Mouse (Mus musculus) midbrain, embryonic 10.5 days (tissue): ENCODE data around the gene Ntn4. TPM values are rescaled to one million over a fixed set of nuclear protein-coding genes. Genes with fewer than 3 reads are reported as not detected.
A peak's percentile ranks its signal among the peaks of the same experiment; 100 is the strongest.
"Not testable (repeated sequence)": the region's sequence is repeated elsewhere in the genome, so short reads cannot be mapped to it uniquely, and the experiment has no call there.

Experiments
- DNase-seq: peaks from one replicate; pipeline ENCODE4 v3.0.0-alpha.2; 2017; ENCODE audit warnings: low spot score
- H3K27ac ChIP-seq: fragments of 300-500 bp; sonication (generic); replicated peaks from 2 replicates; pipeline ENCODE4 v1.5.1; 2016; ENCODE audit warnings: mild to moderate bottlenecking
- H3K27me3 ChIP-seq: fragments of 300-500 bp; sonication (generic); 2 replicates; pipeline ENCODE4 v1.6.1; 2016; ENCODE audit warnings: low read depth, mild to moderate bottlenecking; ENCODE audit not compliant: poor library complexity, severe bottlenecking
- H3K36me3 ChIP-seq: fragments of 300-500 bp; sonication (generic); 2 replicates; pipeline ENCODE4 v1.6.1; 2016; ENCODE audit warnings: mild to moderate bottlenecking, moderate library complexity
- H3K4me1 ChIP-seq: fragments of 300-500 bp; sonication (generic); 2 replicates; pipeline ENCODE4 v1.6.1; 2016
- H3K4me3 ChIP-seq: fragments of 300-500 bp; sonication (generic); 2 replicates; pipeline ENCODE4 v1.5.1; 2016; ENCODE audit warnings: mild to moderate bottlenecking, moderate library complexity
- H3K9me3 ChIP-seq: fragments of 300-500 bp; sonication (generic); replicated peaks from 2 replicates; pipeline ENCODE4 v1.6.1; 2016; ENCODE audit warnings: mild to moderate bottlenecking
- WGBS: fragments of 180-500 bp; shearing (Covaris S2); methylation state at CpG from one replicate; pipeline ENCODE4 v1.1.7; 2016; 5-methylcytosine and 5-hydroxymethylcytosine counted together
- polyA plus RNA-seq: library from polyadenylated mRNA; unstranded; fragments of >200 nt; fragmentation: Nextera tagmentation; extraction: Ambion mirVana; gene quantifications from 2 replicates; pipeline ENCODE4 v1.2.1, GENCODE M21; 2016

Gene Ntn4
- polyA plus RNA-seq, 1 experiment from 2014 or later, result 0.89 TPM

DNA sequence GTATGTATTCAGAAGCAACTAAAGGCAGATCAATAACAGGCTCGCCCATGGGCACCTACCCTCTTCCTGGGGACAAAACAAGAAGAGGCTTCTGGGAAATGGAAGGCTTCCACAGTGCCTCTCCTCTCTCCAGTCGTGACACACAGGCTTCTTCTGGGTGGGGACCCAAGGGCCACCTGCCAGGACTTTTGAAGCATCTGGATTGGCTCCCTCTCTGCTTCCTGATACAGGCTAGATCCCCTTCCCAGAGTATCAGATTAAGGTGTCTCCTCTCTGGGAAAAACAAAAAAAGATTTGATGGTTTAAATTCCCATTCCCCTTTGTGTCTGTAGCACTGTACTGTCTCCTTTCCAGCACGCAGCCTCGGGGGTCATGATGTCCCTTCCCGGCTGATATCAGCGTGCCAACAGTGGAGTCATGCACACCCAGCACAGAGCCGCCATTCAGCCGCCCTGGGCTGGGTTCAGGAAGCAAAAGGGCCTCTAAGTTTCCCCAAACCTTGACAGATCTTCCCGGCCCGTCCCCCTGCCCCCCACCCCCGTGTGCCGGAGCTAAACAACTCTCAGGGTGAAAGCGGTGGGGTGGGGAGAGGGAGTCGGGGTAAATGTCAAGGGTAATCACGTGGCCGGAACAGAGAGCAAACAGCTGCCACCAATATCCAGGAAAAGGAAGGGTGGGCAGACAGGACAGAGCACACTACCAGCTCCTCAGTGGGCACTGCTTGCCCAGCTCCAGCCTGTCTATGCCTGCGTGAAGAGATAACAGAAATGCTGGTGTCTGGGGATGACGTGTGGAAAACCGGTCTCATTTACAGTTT is 38.9 kb downstream of the Ntn4 start:
- no peak overlapping the region for H3K4me3 ChIP-seq
- 61% methylated on average over 19 of the region's 19 CpGs for WGBS
- H3K36me3 ChIP-seq, result peaks cover 36% of the 10 kb centered on the region
- H3K27me3 ChIP-seq, result no peaks in the 10 kb centered on the region
- no peak for DNase-seq
- peaks cover 29% of the 10 kb centered on the region for H3K4me1 ChIP-seq
- H3K9me3 ChIP-seq, result no peaks in the 10 kb centered on the region
- H3K27ac ChIP-seq, result peak overlapping the region; percentile 72

DNA sequence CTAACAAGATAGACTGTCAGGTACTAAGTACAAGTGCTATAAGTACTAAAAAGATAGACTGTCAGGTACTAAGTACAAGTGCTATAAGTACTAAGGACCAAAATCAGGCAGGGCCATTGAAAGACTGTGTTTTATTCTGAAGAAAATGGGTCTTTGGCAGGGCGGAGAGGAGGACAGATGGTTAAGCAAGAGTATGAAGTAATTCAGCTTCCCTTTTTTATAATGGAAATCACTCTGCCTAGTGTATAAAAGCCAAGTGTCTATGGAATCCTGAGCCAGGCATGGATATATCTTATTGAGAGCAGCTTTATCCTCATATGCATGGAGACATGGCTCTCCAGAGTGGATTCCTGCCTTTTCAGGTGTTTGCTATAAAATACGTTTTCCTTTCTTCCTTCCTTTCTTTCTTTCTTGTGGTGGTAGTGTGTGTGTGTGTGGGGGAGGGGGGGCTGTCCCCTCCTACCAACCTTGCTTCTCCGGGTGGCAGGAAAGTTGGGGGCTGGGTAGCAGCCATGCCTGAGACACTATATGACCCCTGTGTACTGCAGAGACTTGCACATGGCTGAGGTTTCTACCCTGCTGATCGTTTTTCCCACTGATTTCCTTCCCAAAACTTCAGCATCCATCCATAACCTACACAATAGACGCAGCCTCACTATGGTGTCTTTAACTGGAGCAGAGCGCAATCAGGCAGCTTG is 40.3 kb downstream of the Ntn4 start:
- Histone ChIP-seq H3K27ac (peak overlapping the region; percentile 61; the same call in 1 of the 2 replicates), H3K36me3 (peaks cover 29% of the 10 kb centered on the region), H3K4me3 (no peak overlapping the region), H3K4me1 (peaks cover 29% of the 10 kb centered on the region), H3K9me3 (no peaks in the 10 kb centered on the region), H3K27me3 (no peaks in the 10 kb centered on the region)
- WGBS, result 75% methylated on average over 6 of the region's 6 CpGs
- no peak for DNase-seq

DNA sequence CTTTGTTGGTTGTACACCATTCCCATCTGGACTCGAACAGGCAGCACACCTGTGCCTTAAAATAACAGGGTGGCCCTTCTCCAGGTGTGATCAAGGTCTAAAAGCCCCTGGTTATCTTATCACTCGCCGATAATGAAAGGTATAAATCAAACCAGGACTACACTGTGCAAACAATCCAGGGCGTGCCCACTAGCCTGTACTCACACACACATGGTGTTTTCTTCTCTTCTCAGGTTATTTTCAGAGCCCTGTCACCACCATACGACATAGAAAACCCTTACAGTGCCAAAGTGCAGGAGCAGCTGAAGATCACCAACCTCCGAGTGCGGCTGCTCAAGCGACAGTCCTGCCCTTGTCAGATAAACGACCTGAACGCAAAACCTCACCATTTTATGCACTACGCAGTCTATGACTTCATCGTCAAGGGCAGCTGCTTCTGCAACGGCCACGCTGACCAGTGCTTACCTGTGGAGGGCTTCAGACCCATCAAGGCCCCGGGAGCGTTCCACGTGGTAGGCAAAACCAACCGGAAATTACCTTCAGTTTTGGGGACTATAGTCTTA is 41.8 kb downstream of the Ntn4 start:
- no peak for DNase-seq
- Histone ChIP-seq H3K27me3 (no peaks in the 10 kb centered on the region), H3K4me3 (no peak overlapping the region), H3K4me1 (peaks cover 29% of the 10 kb centered on the region), H3K27ac (no peak overlapping the region), H3K36me3 (peaks cover 31% of the 10 kb centered on the region), H3K9me3 (no peaks in the 10 kb centered on the region)
- WGBS, result 89% methylated on average over 18 of the region's 18 CpGs

DNA sequence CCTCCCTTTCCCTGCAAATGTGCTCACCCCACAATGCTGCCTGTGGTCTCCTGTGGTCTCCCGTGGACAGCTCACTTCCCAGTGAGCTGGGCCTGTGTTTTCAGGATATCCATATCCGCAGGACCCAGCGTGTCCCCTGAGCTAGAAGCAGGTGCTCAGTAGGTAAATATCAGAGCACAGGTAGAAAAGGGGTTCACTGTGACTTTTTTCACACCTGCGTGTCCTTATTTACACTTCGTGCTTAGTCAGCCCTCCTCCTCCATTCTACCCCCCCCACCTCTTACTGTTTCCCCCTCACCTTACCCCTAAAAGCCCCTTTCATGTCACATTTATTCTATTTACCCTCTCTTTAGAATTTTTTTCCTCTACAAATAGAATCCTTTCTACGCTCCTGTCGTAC is 42.7 kb downstream of the Ntn4 start:
- peaks cover 28% of the 10 kb centered on the region for H3K4me1 ChIP-seq
- H3K9me3 ChIP-seq, result no peaks in the 10 kb centered on the region
- 86% methylated on average over 7 of the region's 7 CpGs for WGBS
- peaks cover 38% of the 10 kb centered on the region for H3K36me3 ChIP-seq
- no peak overlapping the region for H3K27ac ChIP-seq
- H3K4me3 ChIP-seq, result no peak overlapping the region
- no peaks in the 10 kb centered on the region for H3K27me3 ChIP-seq
- DNase-seq, result no peak

DNA sequence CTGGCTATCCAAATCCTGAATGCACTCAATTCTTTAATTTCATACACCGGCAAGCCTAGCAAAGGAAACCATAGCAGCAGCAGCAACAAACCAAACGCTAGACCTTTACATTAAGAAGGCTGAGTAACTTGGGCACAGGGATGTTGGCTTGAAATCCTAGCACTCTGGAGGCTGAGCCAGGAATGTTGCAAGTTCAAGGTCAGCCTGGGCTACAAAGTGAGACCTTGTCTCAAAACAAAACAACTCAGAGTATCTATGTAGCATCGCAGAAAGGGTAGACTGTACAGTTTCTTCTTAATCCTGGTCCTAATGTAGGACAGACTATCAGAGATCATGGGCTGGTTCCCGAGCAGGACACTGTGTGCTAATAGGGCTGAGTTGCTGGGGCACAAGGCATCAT is 43.4 kb downstream of the Ntn4 start:
- Histone ChIP-seq H3K9me3 (no peaks in the 10 kb centered on the region), H3K27me3 (no peaks in the 10 kb centered on the region), H3K36me3 (peaks cover 40% of the 10 kb centered on the region), H3K27ac (no peak overlapping the region), H3K4me1 (peaks cover 21% of the 10 kb centered on the region), H3K4me3 (no peak overlapping the region)
- DNase-seq, result no peak
- WGBS, result 93% methylated on average over 4 of the region's 4 CpGs

DNA sequence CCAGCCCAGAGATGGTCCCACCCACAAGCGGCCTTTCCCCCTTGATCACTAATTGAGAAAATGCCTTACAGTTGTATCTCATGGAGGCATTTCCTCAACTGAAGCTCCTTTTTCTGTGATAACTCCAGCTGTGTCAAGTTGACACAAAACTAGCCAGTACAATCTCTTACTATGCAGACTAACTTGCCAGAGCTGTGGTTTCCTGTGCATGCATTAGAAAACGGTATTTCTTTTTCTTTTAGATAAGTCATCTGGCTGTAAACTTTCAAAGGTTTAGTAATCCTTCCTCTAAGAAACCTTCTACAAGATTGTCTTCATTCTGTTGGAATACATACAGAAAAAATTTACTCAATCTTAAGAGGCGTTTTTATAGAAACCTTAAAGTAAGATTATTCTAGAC is 44.9 kb downstream of the Ntn4 start:
- not testable (repeated sequence) for H3K27me3 ChIP-seq, H3K27ac ChIP-seq, H3K9me3 ChIP-seq, H3K4me1 ChIP-seq, DNase-seq, H3K4me3 ChIP-seq
- H3K36me3 ChIP-seq, result peaks cover 40% of the 10 kb centered on the region
- 86% methylated on average over 3 of the region's 3 CpGs for WGBS

DNA sequence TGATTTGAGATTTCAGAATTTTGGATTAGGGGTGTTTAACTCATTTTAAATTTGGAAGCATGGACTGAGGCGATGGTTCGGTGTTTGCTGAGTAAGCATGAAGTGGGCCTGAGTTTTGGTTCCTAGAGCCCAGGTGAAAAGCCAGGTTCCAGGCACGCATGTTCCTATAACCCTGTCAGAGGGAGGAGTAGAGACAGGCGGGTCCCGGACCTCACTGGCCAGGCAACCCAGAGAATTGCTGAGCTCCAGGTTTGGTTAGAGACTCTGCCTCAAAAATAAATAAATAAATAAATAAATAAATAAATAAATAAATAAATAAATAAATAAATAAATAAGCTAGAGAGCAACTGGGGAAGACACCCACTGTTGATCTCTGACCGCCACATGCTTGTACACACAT is 46.1 kb downstream of the Ntn4 start:
- peaks cover 40% of the 10 kb centered on the region for H3K36me3 ChIP-seq
- H3K4me3 ChIP-seq, result no peak overlapping the region
- H3K27ac ChIP-seq, result no peak overlapping the region
- no peaks in the 10 kb centered on the region for H3K27me3 ChIP-seq
- no peak for DNase-seq
- H3K4me1 ChIP-seq, result peaks cover 4% of the 10 kb centered on the region; the same call in 1 of the 2 replicates
- over 99% methylated on average over 6 of the region's 6 CpGs for WGBS
- H3K9me3 ChIP-seq, result no peaks in the 10 kb centered on the region

DNA sequence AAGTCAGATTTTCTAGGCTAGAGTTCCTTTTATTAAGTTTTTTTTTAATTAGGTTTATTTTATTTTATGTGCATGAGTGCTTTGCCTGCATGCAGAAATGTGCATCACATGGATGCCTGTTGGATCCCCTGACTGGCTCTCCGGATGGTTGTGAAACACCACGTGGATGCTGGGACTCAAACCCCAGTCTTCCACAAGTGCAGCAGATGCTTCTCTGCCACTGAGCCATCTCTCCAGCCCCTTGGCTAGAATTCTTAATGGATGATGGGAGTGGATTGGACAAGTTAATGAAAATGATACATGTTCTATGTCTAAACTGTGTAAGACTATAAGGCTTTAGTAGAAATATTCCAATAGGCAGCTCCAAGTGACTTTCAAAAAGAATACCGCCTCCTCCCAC is 47.3 kb downstream of the Ntn4 start:
- H3K27ac ChIP-seq, result no peak overlapping the region
- no peaks in the 10 kb centered on the region for H3K9me3 ChIP-seq
- peaks cover 36% of the 10 kb centered on the region for H3K36me3 ChIP-seq
- 94% methylated on average over 3 of the region's 3 CpGs for WGBS
- peaks cover 4% of the 10 kb centered on the region; the same call in 1 of the 2 replicates for H3K4me1 ChIP-seq
- no peaks in the 10 kb centered on the region for H3K27me3 ChIP-seq
- no peak for DNase-seq
- no peak overlapping the region for H3K4me3 ChIP-seq

DNA sequence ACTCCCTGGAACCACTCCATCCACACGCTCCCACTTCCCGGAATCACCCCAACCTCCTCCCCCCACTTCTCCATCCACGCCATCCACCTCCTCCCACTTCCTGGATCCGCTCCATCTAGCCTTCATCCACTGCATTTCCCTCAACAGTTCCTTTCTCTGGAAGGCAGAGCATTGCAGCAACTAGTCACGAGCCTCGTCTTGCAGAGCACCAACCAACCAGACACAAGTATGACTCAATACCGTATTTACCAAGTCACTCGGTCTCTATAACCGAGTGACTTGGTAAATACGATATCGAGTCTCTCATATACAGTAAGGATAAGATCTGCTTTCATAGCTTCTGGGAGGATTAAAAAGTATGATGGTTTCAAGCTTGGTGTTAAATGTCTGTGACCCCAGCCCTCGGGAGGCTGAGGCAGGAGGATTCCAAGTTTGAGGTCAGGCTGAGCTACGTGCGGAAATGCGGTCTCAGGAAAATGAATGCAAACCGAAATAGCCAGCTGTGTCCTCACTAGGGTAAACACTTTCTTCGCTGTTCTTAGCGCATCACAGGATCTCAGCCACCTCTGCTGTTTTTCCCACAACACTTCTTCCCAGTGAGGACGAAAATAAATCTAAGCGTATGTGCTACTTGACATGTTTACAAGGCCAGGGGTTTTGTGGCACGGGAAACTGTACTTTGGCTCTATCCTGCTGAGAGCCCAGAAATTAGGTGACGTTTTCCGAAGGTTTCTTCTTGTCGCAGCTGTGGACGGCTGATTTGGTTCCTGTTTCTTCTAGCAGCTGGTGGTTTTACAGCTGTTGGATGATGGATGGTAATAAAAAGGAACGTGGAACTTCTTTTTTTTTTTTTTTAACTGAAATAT is 48.1 kb downstream of the Ntn4 start:
- H3K36me3 ChIP-seq, result peaks cover 28% of the 10 kb centered on the region

DNA sequence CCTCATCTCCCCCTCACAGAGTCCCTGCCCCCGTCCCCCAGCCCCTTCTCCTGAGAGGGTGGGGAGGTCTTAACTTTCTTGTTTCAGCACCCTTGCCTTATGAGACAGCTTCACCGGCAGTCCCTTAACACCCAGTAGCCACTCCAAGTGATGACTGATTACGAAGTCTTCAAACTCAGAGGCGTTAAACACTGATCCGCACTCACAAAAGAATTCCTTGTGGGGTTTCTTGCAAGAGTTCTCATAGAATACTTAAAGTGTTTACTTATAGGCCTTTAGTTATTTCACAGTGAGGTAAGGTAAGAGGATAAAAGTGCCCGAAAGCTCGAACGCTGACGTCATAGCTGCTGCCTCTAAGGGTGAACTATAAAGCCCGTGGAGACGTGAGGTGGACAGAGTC is 50.9 kb downstream of the Ntn4 start:
- Histone ChIP-seq H3K4me3 (no peak overlapping the region), H3K9me3 (no peaks in the 10 kb centered on the region), H3K4me1 (peaks cover 11% of the 10 kb centered on the region; the same call in 1 of the 2 replicates), H3K36me3 (peaks cover 14% of the 10 kb centered on the region; the same call in 1 of the 2 replicates), H3K27ac (no peak overlapping the region), H3K27me3 (no peaks in the 10 kb centered on the region)
- 65% methylated on average over 11 of the region's 11 CpGs for WGBS
- no peak for DNase-seq

More for the DNA sequence above, 48.1 kb downstream of the Ntn4 start:
- WGBS, result 92% methylated on average over 26 of the region's 26 CpGs
- Histone ChIP-seq H3K27ac (no peak overlapping the region), H3K27me3 (no peaks in the 10 kb centered on the region), H3K4me3 (no peak overlapping the region), H3K4me1 (peaks cover 4% of the 10 kb centered on the region; the same call in 1 of the 2 replicates), H3K9me3 (no peaks in the 10 kb centered on the region)
- DNase-seq, result no peak

DNA sequence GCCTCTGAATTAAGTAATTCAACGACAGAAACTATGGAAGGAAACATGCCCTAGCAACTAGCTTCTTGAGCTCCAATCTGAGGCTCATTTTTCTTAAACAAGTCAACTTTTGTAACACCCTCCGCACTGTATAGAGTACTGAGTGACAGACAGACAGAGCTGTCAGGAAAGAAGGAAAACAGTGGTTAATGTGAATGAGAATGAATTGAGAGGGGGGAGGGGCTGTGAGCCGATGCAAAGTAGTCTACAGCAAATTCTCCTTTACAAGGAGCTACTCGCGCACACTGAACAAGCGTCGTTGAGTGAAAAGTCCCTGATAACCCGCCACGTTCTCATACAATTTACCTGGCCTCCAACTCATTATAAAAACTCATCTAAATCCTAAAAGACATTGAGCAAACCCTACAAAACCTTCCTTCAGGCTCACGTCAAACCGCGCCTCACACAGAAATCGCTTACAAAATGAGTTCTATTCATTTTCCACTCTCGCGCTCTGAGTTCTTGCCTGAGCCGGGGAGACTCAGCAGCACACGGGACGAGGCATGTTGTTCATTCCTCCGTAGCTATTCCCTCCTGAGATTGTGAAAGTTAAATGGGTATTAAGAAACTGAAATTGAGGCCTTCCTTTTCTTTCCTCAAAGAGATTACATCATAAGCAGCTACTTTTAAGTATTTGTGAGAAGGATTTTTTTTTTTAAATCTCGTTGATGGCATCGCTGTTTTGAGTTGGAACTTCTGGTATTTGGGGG is 54.7 kb downstream of the Ntn4 start:
- WGBS, result 62% methylated on average over 21 of the region's 21 CpGs
- Histone ChIP-seq H3K9me3 (no peaks in the 10 kb centered on the region), H3K27ac (no peak overlapping the region), H3K4me1 (peaks cover 20% of the 10 kb centered on the region), H3K36me3 (peaks cover 3% of the 10 kb centered on the region; the same call in 1 of the 2 replicates), H3K4me3 (no peak overlapping the region), H3K27me3 (no peaks in the 10 kb centered on the region)
- DNase-seq, result no peak

DNA sequence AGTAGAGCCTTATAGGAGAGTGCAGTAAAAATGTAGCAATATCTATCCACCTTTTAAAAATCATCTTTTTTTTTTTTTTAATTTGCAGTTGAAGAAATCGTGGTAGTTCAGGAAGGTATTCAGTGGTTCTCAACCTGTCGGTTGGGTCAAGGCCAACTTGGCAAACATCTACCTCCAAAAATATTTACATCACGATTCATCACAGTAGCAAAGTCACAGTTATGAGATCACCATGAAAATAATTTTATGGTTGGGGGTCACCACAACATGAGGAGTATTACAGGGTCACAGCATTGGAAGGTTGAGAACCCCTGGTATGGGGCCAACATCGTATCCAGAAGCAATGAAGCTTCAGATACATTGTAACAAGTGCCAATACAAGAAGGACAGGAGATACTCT is 55.5 kb downstream of the Ntn4 start:
- peaks cover 28% of the 10 kb centered on the region for H3K4me1 ChIP-seq
- DNase-seq, result no peak
- H3K36me3 ChIP-seq, result peaks cover 3% of the 10 kb centered on the region; the same call in 1 of the 2 replicates
- no peaks in the 10 kb centered on the region for H3K27me3 ChIP-seq
- H3K9me3 ChIP-seq, result no peaks in the 10 kb centered on the region
- H3K27ac ChIP-seq, result no peak overlapping the region
- WGBS, result 92% methylated on average over 4 of the region's 4 CpGs
- no peak overlapping the region for H3K4me3 ChIP-seq
